Mouse (Mus musculus) urinary bladder, postnatal 25 days (tissue): ENCODE measurements around the gene Gm21149.
"Not testable (repeated sequence)": the region's sequence is repeated elsewhere in the genome, so short reads cannot be mapped to it uniquely, and the experiment has no call there.

Experiments
- DNase-seq: peaks from one replicate; pipeline ENCODE4 v3.0.0; 2022; ENCODE audit warnings: low spot score

The Gm21149 gene

GRCm38 (mm10) chr5:15476423-15476822 is at the start of gene Gm21149:
Gm21149 (minus strand) TSS chr5:15476523.
- not testable (repeated sequence) for DNase-seq

- DNase-seq = not testable (repeated sequence)
These were observed 46.1 kb upstream of the Gm21149 start for GRCm38 (mm10) chr5:15522470-15522869.

- not testable (repeated sequence) for DNase-seq
These were observed 45.7 kb upstream of the Gm21149 start for GRCm38 (mm10) chr5:15522028-15522427.

DNA sequence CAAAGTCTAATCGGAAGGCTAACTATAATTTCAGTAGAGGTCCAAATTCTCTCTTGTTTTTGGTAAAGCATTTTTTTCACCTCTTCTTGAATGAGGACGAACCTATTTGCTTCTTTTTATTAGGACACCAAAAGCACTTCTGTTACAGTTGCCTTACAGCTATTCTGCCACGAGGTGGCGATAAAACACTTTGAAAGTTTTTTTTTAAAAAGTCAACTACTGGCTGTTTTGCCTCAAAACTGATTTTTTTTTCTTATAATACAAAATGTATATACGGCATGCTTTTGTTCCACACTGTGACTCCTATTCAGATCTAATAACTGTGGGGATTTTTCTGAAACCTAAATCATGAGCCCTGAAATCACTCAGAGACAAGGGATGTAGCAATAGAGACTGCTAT is 44.1 kb upstream of the Gm21149 start:
- not testable (repeated sequence) for DNase-seq

GRCm38 (mm10) chr5:15517150-15517549 is 40.8 kb upstream of the Gm21149 start:
- DNase-seq = not testable (repeated sequence)

DNA sequence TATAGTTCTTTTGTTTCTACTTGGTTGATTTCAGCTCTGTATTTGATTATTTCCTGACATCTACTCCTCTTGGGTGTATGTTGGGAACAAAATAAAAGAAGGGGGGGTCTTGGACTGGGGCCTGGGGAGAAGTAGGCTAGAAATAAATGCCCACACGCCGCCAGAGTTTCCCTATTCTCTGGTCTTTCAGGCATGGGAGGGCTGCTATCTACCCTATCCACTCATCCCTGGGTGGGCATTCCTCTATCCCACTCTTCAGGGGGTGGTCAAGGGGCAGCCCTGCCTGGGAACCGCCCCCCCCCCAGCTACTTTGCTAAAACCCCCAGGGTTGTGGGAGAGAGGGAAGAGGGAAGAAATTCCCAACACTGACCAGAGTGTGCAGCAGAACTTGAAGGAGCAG is 35.9 kb upstream of the Gm21149 start:
- not testable (repeated sequence) for DNase-seq

DNA sequence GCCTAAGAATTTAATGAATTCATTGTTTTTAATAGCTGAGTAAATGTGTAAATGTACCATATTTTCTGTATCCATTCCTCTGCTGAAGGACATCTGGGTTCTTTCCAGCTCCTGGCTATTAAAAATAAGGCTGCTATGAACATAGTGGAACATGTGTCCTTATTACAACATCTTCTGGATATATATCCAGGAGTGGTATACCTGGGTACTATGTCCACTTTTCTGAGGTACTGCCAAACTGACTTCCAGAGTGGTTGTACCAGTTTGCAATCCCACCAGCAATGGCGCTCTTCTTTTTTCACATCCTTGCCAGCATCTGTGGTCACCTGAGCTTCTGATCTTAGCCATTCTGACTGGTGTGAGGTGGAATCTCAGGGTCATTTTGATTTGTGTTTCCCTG is 33.6 kb upstream of the Gm21149 start:
- DNase-seq = not testable (repeated sequence)

DNA sequence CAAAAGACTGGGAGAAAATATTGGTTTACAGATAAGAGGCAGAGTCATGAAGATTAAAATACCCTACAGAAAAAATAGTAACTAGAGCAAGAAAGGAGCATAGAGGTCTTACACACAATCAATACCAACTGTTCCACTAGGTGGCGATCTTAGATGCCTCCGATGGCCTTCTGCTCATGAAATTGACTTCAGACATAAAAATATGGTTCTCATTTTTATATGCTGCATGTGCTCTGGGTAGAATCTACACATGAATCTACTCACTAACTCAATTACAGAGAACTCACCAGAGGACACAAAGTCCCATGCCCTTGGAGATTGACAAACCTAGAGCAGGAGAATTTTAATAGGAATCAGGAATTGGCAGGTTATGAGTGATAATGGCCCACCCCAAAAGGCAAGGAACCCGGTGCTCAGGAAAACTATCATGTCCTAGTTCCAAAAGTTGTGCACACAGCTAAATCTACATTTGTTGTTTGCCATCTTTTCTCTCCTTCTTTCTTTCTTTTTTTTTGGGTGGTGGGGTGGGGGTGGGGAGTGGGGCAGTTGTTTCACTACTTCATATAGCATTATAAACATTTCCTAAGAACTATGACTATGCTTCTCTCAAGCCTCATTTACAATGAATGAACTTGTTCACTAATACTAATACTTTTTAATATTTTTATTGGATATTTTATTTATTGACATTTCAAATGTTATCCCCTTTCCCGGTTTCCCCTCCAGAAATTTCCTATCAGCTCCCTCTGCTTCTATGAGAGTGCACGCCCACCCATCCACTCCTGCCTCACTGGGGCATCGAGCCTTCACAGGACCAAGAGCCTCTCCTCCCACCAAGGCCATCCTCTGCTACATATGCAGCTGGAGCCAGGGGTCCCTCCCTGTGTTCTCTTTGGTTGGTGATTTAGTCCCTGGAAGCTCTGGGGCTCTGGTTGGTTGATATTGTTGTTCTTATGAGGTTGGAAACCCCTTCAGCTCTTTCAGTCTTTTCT is 32.4 kb upstream of the Gm21149 start:
- not testable (repeated sequence) for DNase-seq

- DNase-seq = not testable (repeated sequence)
These were observed 31.6 kb upstream of the Gm21149 start for GRCm38 (mm10) chr5:15507757-15508459.

GRCm38 (mm10) chr5:15507309-15507619 is 30.9 kb upstream of the Gm21149 start:
- no peak for DNase-seq

DNA sequence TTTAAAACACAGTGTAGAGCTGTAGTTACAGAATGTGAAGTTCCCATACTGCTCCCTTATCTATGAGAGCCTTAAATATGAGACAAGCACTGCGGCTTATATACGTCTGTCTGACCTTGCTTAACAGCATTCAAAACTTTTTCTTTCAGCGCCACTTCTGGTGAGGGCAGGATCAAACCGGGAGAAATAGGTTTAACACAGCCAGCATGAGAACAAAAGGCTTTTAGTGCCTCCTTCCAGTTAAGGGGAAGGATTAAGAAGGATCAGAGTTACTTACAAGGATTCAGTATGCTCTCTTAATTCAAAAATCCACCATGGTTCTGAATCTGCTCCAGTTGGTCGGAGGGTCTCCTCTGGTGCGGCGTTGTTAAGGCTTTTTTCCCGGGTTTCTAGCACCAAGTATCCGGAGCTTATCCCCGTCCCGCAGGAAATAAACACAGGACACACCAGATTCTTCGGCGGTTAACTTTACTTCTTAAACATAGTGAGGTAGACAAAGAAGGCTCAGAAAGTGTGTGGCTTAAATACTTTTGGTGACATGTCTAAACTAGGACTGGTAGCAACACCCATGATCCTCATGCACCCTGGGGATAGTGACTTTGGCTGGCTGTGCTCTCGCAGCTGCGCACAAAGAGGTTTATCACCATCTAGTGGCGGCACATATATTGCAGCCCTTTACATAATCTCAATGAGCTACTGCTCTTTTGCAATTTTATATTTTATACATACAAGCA is 30.4 kb upstream of the Gm21149 start:
- DNase-seq = no peak

DNA sequence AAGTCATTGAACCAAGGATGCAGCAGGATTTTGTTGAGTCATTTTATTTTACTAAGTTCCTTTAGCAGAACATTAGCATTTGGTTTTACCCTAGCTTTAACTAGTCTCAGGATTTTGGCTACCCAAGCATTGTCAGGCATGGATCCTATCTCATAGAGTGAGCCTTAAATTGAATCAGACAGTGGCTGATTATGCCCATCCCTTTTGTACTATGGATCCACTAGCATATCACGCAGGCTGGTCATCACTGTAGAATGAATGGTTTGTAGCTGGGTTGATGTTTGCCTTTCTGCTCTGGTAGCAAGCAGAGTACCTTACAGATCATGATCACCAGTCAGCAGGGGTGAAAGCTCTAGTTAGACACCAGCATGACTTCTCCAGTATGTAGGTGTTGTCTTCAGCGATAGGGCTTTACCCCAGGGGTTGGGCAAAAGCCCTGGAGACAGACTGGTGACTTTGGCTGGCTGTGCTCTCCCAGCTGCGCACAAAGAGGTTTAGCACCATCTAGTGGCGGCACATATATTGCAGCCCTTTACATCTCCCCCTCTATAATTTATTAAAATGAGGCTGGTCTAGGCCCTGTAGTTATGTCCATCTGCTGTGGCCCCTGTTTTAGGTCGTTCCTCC is 22.6 kb upstream of the Gm21149 start:
- DNase-seq = peak; percentile 21

DNA sequence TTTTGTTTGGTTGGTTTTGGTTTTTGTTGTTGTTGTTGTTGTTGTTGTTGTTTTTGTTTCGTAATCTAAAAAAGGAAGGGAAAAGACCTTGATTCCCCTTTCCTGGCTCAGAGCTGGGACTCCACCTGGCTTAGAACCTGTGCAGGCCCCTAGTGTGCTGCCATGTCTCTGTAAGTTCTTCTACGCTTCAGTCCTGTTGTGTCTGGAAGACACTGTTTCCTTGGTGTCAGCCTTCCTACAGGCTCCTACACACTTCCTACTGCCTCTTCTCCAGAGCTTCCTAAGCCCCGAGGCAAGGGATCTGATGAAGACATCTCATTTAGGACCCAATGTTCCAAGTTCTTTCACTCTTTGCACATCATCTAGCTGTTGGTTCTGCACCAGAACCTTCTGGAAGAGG is 22.0 kb upstream of the Gm21149 start:
- DNase-seq = not testable (repeated sequence)

GRCm38 (mm10) chr5:15490934-15491333 is 14.6 kb upstream of the Gm21149 start:
- not testable (repeated sequence) for DNase-seq

GRCm38 (mm10) chr5:15488743-15489142 is 12.4 kb upstream of the Gm21149 start:
- DNase-seq = no peak

DNA sequence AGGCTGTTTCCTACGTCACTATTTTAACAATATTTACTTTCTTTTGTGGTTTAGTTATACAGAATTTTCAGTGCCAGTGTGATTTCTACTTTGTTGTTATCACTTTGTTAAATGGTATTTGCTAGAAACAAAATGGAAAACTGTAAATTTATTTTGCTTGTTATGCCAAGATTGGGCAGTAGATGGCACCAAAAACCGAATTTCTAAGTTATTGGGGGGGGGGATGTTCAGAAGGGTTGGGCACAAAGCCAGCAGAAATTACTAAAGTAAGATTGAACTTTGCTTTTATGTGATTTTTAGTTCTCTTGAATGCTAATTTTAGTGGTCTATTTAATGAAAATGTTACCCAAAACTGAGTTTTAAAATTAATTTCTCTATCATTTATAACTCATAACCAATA is 8.3 kb upstream of the Gm21149 start:
- DNase-seq = not testable (repeated sequence)

DNA sequence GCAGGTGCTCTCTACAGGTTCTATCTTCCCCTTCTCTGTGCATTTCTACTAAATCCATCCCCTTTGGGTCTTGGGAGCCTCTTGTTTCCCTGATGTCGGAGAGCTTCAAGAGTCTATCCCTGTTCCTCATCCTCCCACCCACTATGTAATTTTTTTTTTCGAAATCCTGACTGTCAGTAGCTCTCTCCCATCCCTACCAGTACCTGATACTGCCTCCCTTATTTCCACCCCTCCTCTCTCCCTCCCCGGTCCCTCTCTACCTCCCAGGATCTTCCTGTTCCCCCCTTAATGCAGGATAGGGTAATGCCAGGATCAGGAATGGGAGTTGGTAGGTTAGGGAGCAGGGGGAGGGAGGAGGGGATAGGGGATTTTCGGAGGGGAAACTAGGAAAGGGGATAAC is 7.3 kb upstream of the Gm21149 start:
- DNase-seq = not testable (repeated sequence)

GRCm38 (mm10) chr5:15482815-15483214 is 6.5 kb upstream of the Gm21149 start:
- DNase-seq = not testable (repeated sequence)

DNA sequence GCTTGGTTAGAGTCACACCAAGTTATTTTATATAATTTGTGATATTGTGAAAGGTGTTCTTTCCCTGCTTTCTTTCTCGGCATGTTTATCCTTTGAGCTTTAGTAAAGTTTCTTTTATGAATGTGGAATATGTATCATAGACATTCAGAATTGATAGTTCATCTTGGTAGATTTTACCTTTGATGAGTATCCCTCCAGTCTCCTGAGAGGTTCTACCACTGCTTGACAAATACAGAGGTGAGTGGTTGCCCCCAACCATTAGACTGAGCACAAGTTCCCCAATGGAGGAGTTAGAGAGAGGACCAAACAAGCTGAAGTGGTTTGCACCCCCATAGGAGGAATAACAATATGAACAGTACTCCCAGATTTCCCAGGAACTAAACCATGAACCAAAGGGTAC is 6.2 kb downstream of the Gm21149 start:
- not testable (repeated sequence) for DNase-seq

DNA sequence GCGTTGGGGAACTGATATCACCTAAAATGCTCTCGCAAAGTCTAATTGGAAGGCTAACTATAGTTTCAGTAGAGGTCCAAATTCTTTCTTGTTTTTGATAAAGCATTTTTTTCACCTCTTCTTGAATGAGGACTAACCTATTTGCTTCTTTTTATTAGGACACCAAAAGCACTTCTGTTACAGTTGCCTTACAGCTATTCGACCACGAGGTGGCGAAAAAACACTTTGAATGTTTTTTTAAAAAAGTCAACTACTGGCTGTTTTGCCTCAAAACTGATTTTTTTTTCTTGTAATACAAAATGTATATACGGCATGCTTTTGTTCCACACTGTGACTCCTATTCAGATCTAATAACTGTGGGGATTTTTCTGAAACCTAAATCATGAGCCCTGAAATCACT is 8.6 kb downstream of the Gm21149 start:
- not testable (repeated sequence) for DNase-seq

GRCm38 (mm10) chr5:15466218-15466617 is 10.1 kb downstream of the Gm21149 start:
- not testable (repeated sequence) for DNase-seq

DNA sequence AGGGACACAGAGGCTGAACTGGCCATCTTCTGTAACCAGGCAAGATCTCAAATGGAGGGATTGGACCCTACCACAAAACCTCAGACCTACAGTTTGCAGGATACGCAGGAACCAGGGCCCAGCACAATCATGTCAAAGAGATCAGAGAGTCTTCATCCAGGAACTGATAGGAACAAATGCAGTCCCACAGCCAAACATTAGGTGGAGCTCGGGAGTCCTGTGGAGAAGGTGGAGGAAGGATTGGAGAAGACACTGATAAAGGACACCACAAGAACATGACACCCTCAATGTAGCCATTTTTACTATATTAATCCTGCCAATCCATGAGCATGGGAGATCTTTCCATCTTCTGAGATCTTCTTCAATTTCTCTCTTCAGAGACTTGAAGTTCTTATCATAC is 12.8 kb downstream of the Gm21149 start:
- not testable (repeated sequence) for DNase-seq
